Mouse (Mus musculus): ENCODE results near the gene Rab10.

GRCm38 (mm10) chr12:3261596-3261995 is 48.2 kb downstream of the Rab10 start:
- no peak for TF ChIP-seq CTCF (IDR thresholded peaks at IDR 0.05)
- TF ChIP-seq EP300 (IDR thresholded peaks at IDR 0.05): no peak

Data from lung, postnatal 0 days (tissue).